Mouse (Mus musculus): ENCODE measurements at regions not wholly inside any gene's neighbourhood (a gene's known extent, or its start where the extent isn't known, plus 50 kb on each side); places are given as distances from the start of the nearest gene placed in this dataset.
A peak's percentile ranks its signal among the peaks of the same experiment; 100 is the strongest.

- Histone ChIP-seq H3K27ac (ENCODE audit: low read length) (peak overlapping the region; percentile 37), H3K27me3 (ENCODE audit: insufficient read depth, low read length) (no peaks in the 10 kb centered on the region), H3K4me2 (replicated peaks; ENCODE audit: low read depth, low read length) (peak overlapping the region; percentile 60), H3K36me3 (ENCODE audit: insufficient read depth, low read length) (no peaks in the 10 kb centered on the region), H3K9ac (replicated peaks; ENCODE audit: low read length) (peak overlapping the region; percentile 67), H3K9me3 (ENCODE audit: low read length) (peaks cover 6% of the 10 kb centered on the region; the same call in 1 of the 2 replicates), H3K4me3 (ENCODE audit: low read length) (peak overlapping the region; percentile 41; the same call in 1 of the 2 replicates), H3K4me1 (ENCODE audit: insufficient read depth, low read length) (peaks cover 15% of the 10 kb centered on the region)
- ATAC-seq (ENCODE audit: low FRiP score, low TSS enrichment) = peak; percentile 24; the same call in 1 of the 2 replicates
- whole genome bisulfite sequencing = 38% methylated on average over 7 of the region's 7 CpGs
These were observed 67.3 kb upstream of the Slc6a6 start for GRCm38 (mm10) chr6:91616541-91616940.

GRCm38 (mm10) chr6:91617031-91617596 is 66.7 kb upstream of the Slc6a6 start:
- Histone ChIP-seq H3K9ac (replicated peaks; ENCODE audit: low read length) (peak overlapping the region; percentile 67), H3K4me2 (replicated peaks; ENCODE audit: low read depth, low read length) (peak overlapping the region; percentile 60), H3K36me3 (ENCODE audit: insufficient read depth, low read length) (no peaks in the 10 kb centered on the region), H3K27ac (ENCODE audit: low read length) (peak overlapping the region; percentile 67), H3K9me3 (ENCODE audit: low read length) (peaks cover 6% of the 10 kb centered on the region; the same call in 1 of the 2 replicates), H3K27me3 (ENCODE audit: insufficient read depth, low read length) (no peaks in the 10 kb centered on the region), H3K4me3 (ENCODE audit: low read length) (peak overlapping the region; percentile 41), H3K4me1 (ENCODE audit: insufficient read depth, low read length) (peaks cover 15% of the 10 kb centered on the region)
- ATAC-seq (ENCODE audit: low FRiP score, low TSS enrichment) = peak; percentile 92
- WGBS = 2% methylated on average over 13 of the region's 13 CpGs

- Histone ChIP-seq H3K27ac (ENCODE audit: low read length) (peak overlapping the region; percentile 67), H3K9me3 (ENCODE audit: low read length) (peaks cover 4% of the 10 kb centered on the region; the same call in 1 of the 2 replicates), H3K4me1 (ENCODE audit: insufficient read depth, low read length) (peaks cover 15% of the 10 kb centered on the region), H3K9ac (replicated peaks; ENCODE audit: low read length) (peak overlapping the region; percentile 53), H3K36me3 (ENCODE audit: insufficient read depth, low read length) (no peaks in the 10 kb centered on the region), H3K4me2 (replicated peaks; ENCODE audit: low read depth, low read length) (peak overlapping the region; percentile 60), H3K27me3 (ENCODE audit: insufficient read depth, low read length) (no peaks in the 10 kb centered on the region), H3K4me3 (ENCODE audit: low read length) (no peak overlapping the region; the same call in 1 of the 2 replicates)
- ATAC-seq (ENCODE audit: low FRiP score, low TSS enrichment) = peak; percentile 35; the same call in 1 of the 2 replicates
- WGBS = 64% methylated on average over 10 of the region's 10 CpGs
These were observed 66.2 kb upstream of the Slc6a6 start for GRCm38 (mm10) chr6:91617685-91618084.

GRCm38 (mm10) chr6:91619009-91619408 is 64.8 kb upstream of the Slc6a6 start:
- Histone ChIP-seq H3K4me3 (ENCODE audit: low read length) (no peak overlapping the region), H3K9me3 (ENCODE audit: low read length) (no peaks in the 10 kb centered on the region), H3K9ac (replicated peaks; ENCODE audit: low read length) (no peak overlapping the region), H3K36me3 (ENCODE audit: insufficient read depth, low read length) (no peaks in the 10 kb centered on the region), H3K27me3 (ENCODE audit: insufficient read depth, low read length) (no peaks in the 10 kb centered on the region), H3K4me1 (ENCODE audit: insufficient read depth, low read length) (peaks cover 15% of the 10 kb centered on the region), H3K4me2 (replicated peaks; ENCODE audit: low read depth, low read length) (no peak overlapping the region), H3K27ac (ENCODE audit: low read length) (no peak overlapping the region)
- 86% methylated on average over 6 of the region's 6 CpGs for WGBS
- ATAC-seq (ENCODE audit: low FRiP score, low TSS enrichment) = no peak

GRCm38 (mm10) chr6:91619735-91620732 is 63.8 kb upstream of the Slc6a6 start:
- ATAC-seq (ENCODE audit: low FRiP score, low TSS enrichment) = no peak
- Histone ChIP-seq H3K27ac (ENCODE audit: low read length) (no peak overlapping the region), H3K4me1 (ENCODE audit: insufficient read depth, low read length) (peaks cover 15% of the 10 kb centered on the region), H3K4me3 (ENCODE audit: low read length) (no peak overlapping the region), H3K9ac (replicated peaks; ENCODE audit: low read length) (no peak overlapping the region), H3K4me2 (replicated peaks; ENCODE audit: low read depth, low read length) (no peak overlapping the region), H3K9me3 (ENCODE audit: low read length) (no peaks in the 10 kb centered on the region), H3K36me3 (ENCODE audit: insufficient read depth, low read length) (no peaks in the 10 kb centered on the region), H3K27me3 (ENCODE audit: insufficient read depth, low read length) (no peaks in the 10 kb centered on the region)
- 72% methylated on average over 13 of the region's 13 CpGs for WGBS

- Histone ChIP-seq H3K4me2 (replicated peaks; ENCODE audit: low read depth, low read length) (no peak overlapping the region), H3K27ac (ENCODE audit: low read length) (no peak overlapping the region), H3K36me3 (ENCODE audit: insufficient read depth, low read length) (no peaks in the 10 kb centered on the region), H3K9me3 (ENCODE audit: low read length) (no peaks in the 10 kb centered on the region), H3K4me3 (ENCODE audit: low read length) (no peak overlapping the region), H3K4me1 (ENCODE audit: insufficient read depth, low read length) (peaks cover 14% of the 10 kb centered on the region), H3K9ac (replicated peaks; ENCODE audit: low read length) (no peak overlapping the region), H3K27me3 (ENCODE audit: insufficient read depth, low read length) (no peaks in the 10 kb centered on the region)
- ATAC-seq (ENCODE audit: low FRiP score, low TSS enrichment) = no peak
- WGBS = 78% methylated on average over 3 of the region's 3 CpGs
These were observed 62.4 kb upstream of the Slc6a6 start for GRCm38 (mm10) chr6:91621437-91621836.

GRCm38 (mm10) chr6:91622425-91622824 is 61.4 kb upstream of the Slc6a6 start:
- H3K27ac ChIP-seq (ENCODE audit: low read length) = no peak overlapping the region
- H3K36me3 ChIP-seq (ENCODE audit: insufficient read depth, low read length) = no peaks in the 10 kb centered on the region
- H3K4me3 ChIP-seq (ENCODE audit: low read length) = no peak overlapping the region
- H3K27me3 ChIP-seq (ENCODE audit: insufficient read depth, low read length) = no peaks in the 10 kb centered on the region
- H3K9me3 ChIP-seq (ENCODE audit: low read length) = no peaks in the 10 kb centered on the region
- H3K9ac ChIP-seq (replicated peaks; ENCODE audit: low read length) = no peak overlapping the region
- peaks cover 4% of the 10 kb centered on the region; the same call in 1 of the 2 replicates for H3K4me1 ChIP-seq (ENCODE audit: insufficient read depth, low read length)
- no peak overlapping the region for H3K4me2 ChIP-seq (replicated peaks; ENCODE audit: low read depth, low read length)
- WGBS = 66% methylated on average over 3 of the region's 3 CpGs
- ATAC-seq (ENCODE audit: low FRiP score, low TSS enrichment) = no peak

GRCm38 (mm10) chr6:91623646-91624045 is 60.2 kb upstream of the Slc6a6 start:
- ATAC-seq (ENCODE audit: low FRiP score, low TSS enrichment) = no peak
- Histone ChIP-seq H3K36me3 (ENCODE audit: insufficient read depth, low read length) (no peaks in the 10 kb centered on the region), H3K27me3 (ENCODE audit: insufficient read depth, low read length) (no peaks in the 10 kb centered on the region), H3K4me2 (replicated peaks; ENCODE audit: low read depth, low read length) (no peak overlapping the region), H3K4me1 (ENCODE audit: insufficient read depth, low read length) (no peaks in the 10 kb centered on the region), H3K4me3 (ENCODE audit: low read length) (no peak overlapping the region), H3K27ac (ENCODE audit: low read length) (no peak overlapping the region), H3K9ac (replicated peaks; ENCODE audit: low read length) (no peak overlapping the region), H3K9me3 (ENCODE audit: low read length) (no peaks in the 10 kb centered on the region)
- WGBS = 92% methylated on average over 4 of the region's 4 CpGs

GRCm38 (mm10) chr6:91629230-91629629 is 54.6 kb upstream of the Slc6a6 start:
- Histone ChIP-seq H3K9me3 (ENCODE audit: low read length) (0 out of 2 replicates have a peak, but pooled peaks cover 5% of the 10 kb centered on the region), H3K27me3 (ENCODE audit: insufficient read depth, low read length) (no peaks in the 10 kb centered on the region), H3K36me3 (ENCODE audit: insufficient read depth, low read length) (no peaks in the 10 kb centered on the region), H3K9ac (replicated peaks; ENCODE audit: low read length) (no peak overlapping the region), H3K4me2 (replicated peaks; ENCODE audit: low read depth, low read length) (no peak overlapping the region), H3K4me1 (ENCODE audit: insufficient read depth, low read length) (no peaks in the 10 kb centered on the region), H3K4me3 (ENCODE audit: low read length) (no peak overlapping the region), H3K27ac (ENCODE audit: low read length) (no peak overlapping the region)
- no peak for ATAC-seq (ENCODE audit: low FRiP score, low TSS enrichment)
- 90% methylated on average over 4 of the region's 4 CpGs for WGBS

Measured in kidney, embryonic 16.5 days (tissue).